Mouse (Mus musculus) limb, embryonic 13.5 days (tissue): ENCODE measurements at regions not wholly inside any gene's neighbourhood (a gene's known extent, or its start where the extent isn't known, plus 50 kb on each side); places are given as distances from the start of the nearest gene placed in this dataset.
"Not testable (repeated sequence)": the region's sequence is repeated elsewhere in the genome, so short reads cannot be mapped to it uniquely, and the experiment has no call there.

Experiments used
- ATAC-seq: fragments of 200-750 bp; cut with Nextera tagmentation; 2 replicates; pipeline ENCODE4 v1.8.0; 2017; ENCODE audit warnings: low read depth, moderate number of reproducible peaks, moderate TSS enrichment; ENCODE audit not compliant: low FRiP score
- H3K27ac ChIP-seq: fragments of 300-500 bp; sonication (generic); 2 replicates; pipeline ENCODE4 v1.5.1; 2015; ENCODE audit warnings: inconsistent platforms, mild to moderate bottlenecking, moderate library complexity
- H3K27me3 ChIP-seq: fragments of 300-500 bp; sonication (generic); 2 replicates; pipeline ENCODE4 v1.6.1; 2015; ENCODE audit warnings: mild to moderate bottlenecking, inconsistent platforms
- H3K36me3 ChIP-seq: fragments of 300-500 bp; sonication (generic); 2 replicates; pipeline ENCODE4 v1.6.1; 2015; ENCODE audit warnings: inconsistent platforms, mild to moderate bottlenecking, moderate library complexity
- H3K4me1 ChIP-seq: fragments of 300-500 bp; sonication (generic); 2 replicates; pipeline ENCODE4 v1.6.1; 2015; ENCODE audit warnings: inconsistent platforms
- H3K4me2 ChIP-seq: fragments of 300-500 bp; sonication (generic); replicated peaks from 2 replicates; pipeline ENCODE4 v1.6.1; 2015; ENCODE audit warnings: inconsistent platforms, mild to moderate bottlenecking, moderate library complexity
- H3K4me3 ChIP-seq: fragments of 300-500 bp; sonication (generic); 2 replicates; pipeline ENCODE4 v1.5.1; 2015; ENCODE audit warnings: moderate library complexity, mild to moderate bottlenecking, inconsistent platforms
- H3K9ac ChIP-seq: fragments of 300-500 bp; sonication (generic); 2 replicates; pipeline ENCODE4 v1.6.1; 2015; ENCODE audit warnings: mild to moderate bottlenecking, inconsistent platforms
- H3K9me3 ChIP-seq: fragments of 300-500 bp; sonication (generic); 2 replicates; pipeline ENCODE4 v1.6.1; 2016; ENCODE audit warnings: inconsistent platforms
- WGBS: fragments of 180-500 bp; shearing (Covaris S2); methylation state at CpG from one replicate; pipeline ENCODE4 v1.1.7; 2015; 5-methylcytosine and 5-hydroxymethylcytosine counted together

GRCm38 (mm10) chr2:44513080-44513724 is 414.3 kb downstream of the Gtdc1 start:
- Histone ChIP-seq H3K4me2 (peak overlapping the region; percentile 37; the same call in 1 of the 2 replicates), H3K9ac (no peak overlapping the region), H3K4me3 (no peak overlapping the region), H3K9me3 (no peaks in the 10 kb centered on the region), H3K27me3 (no peaks in the 10 kb centered on the region), H3K4me1 (peaks cover 15% of the 10 kb centered on the region), H3K36me3 (no peaks in the 10 kb centered on the region), H3K27ac (peak overlapping the region; percentile 33; the same call in 1 of the 2 replicates)
- WGBS = 50% methylated on average over 6 of the region's 6 CpGs
- no peak for ATAC-seq

GRCm38 (mm10) chr2:44512334-44512733 is 415.1 kb downstream of the Gtdc1 start:
- Histone ChIP-seq H3K4me1 (peaks cover 9% of the 10 kb centered on the region; the same call in 1 of the 2 replicates), H3K27ac (no peak overlapping the region), H3K4me3 (no peak overlapping the region), H3K9ac (no peak overlapping the region), H3K36me3 (no peaks in the 10 kb centered on the region), H3K9me3 (no peaks in the 10 kb centered on the region), H3K4me2 (peak overlapping the region; percentile 37; the same call in 1 of the 2 replicates), H3K27me3 (no peaks in the 10 kb centered on the region)
- no peak for ATAC-seq
- WGBS = 32% methylated on average over 8 of the region's 8 CpGs

- ATAC-seq = no peak
- Histone ChIP-seq H3K27me3 (no peaks in the 10 kb centered on the region), H3K36me3 (no peaks in the 10 kb centered on the region), H3K4me2 (no peak overlapping the region), H3K4me1 (peaks cover 9% of the 10 kb centered on the region; the same call in 1 of the 2 replicates), H3K4me3 (no peak overlapping the region), H3K9me3 (no peaks in the 10 kb centered on the region), H3K9ac (no peak overlapping the region), H3K27ac (no peak overlapping the region)
- WGBS = 84% methylated on average over 4 of the region's 4 CpGs
Measured at GRCm38 (mm10) chr2:44509101-44509500, 418.4 kb downstream of the Gtdc1 start.

GRCm38 (mm10) chr2:44504273-44504672 is 423.2 kb downstream of the Gtdc1 start:
- ATAC-seq = no peak

GRCm38 (mm10) chr2:44490806-44491205 is 436.7 kb downstream of the Gtdc1 start:
- not testable (repeated sequence) for H3K4me3 ChIP-seq, H3K9ac ChIP-seq, H3K27me3 ChIP-seq, H3K27ac ChIP-seq, H3K9me3 ChIP-seq, H3K36me3 ChIP-seq, ATAC-seq, H3K4me2 ChIP-seq, H3K4me1 ChIP-seq
- WGBS = 89% methylated on average over 1 of the region's 1 CpGs

More at GRCm38 (mm10) chr2:44504273-44504672, 423.2 kb downstream of the Gtdc1 start:
- Histone ChIP-seq H3K4me2 (no peak overlapping the region), H3K27ac (no peak overlapping the region), H3K9ac (no peak overlapping the region), H3K4me3 (no peak overlapping the region), H3K27me3 (no peaks in the 10 kb centered on the region), H3K4me1 (no peaks in the 10 kb centered on the region), H3K9me3 (no peaks in the 10 kb centered on the region), H3K36me3 (no peaks in the 10 kb centered on the region)
- WGBS = 59% methylated on average over 6 of the region's 6 CpGs

GRCm38 (mm10) chr2:44490230-44490629 is 437.2 kb downstream of the Gtdc1 start:
- 95% methylated on average over 4 of the region's 4 CpGs for WGBS

GRCm38 (mm10) chr2:44485880-44486279 is 441.6 kb downstream of the Gtdc1 start:
- no peaks in the 10 kb centered on the region for H3K36me3 ChIP-seq
- H3K4me2 ChIP-seq = no peak overlapping the region
- H3K4me1 ChIP-seq = no peaks in the 10 kb centered on the region
- 60% methylated on average over 14 of the region's 14 CpGs for WGBS
- no peak overlapping the region for H3K27ac ChIP-seq
- H3K27me3 ChIP-seq = no peaks in the 10 kb centered on the region
- no peak overlapping the region for H3K4me3 ChIP-seq
- no peak for ATAC-seq
- no peak overlapping the region for H3K9ac ChIP-seq
- no peaks in the 10 kb centered on the region for H3K9me3 ChIP-seq

More at GRCm38 (mm10) chr2:44490230-44490629, 437.2 kb downstream of the Gtdc1 start:
- no peaks in the 10 kb centered on the region for H3K36me3 ChIP-seq
- H3K4me1 ChIP-seq = no peaks in the 10 kb centered on the region
- H3K9ac ChIP-seq = no peak overlapping the region
- no peak overlapping the region for H3K4me3 ChIP-seq
- no peak overlapping the region for H3K4me2 ChIP-seq
- no peak for ATAC-seq
- H3K27ac ChIP-seq = no peak overlapping the region
- H3K9me3 ChIP-seq = no peaks in the 10 kb centered on the region
- H3K27me3 ChIP-seq = no peaks in the 10 kb centered on the region

- H3K4me2 ChIP-seq = no peak overlapping the region
- H3K27me3 ChIP-seq = no peaks in the 10 kb centered on the region
- no peak overlapping the region for H3K27ac ChIP-seq
- no peak for ATAC-seq
- no peaks in the 10 kb centered on the region for H3K36me3 ChIP-seq
- no peaks in the 10 kb centered on the region for H3K9me3 ChIP-seq
- H3K9ac ChIP-seq = no peak overlapping the region
- 92% methylated on average over 5 of the region's 5 CpGs for WGBS
- no peaks in the 10 kb centered on the region for H3K4me1 ChIP-seq
- H3K4me3 ChIP-seq = no peak overlapping the region
Measured at GRCm38 (mm10) chr2:44479746-44480145, 447.7 kb downstream of the Gtdc1 start.

- H3K4me3 ChIP-seq = no peak overlapping the region
- 64% methylated on average over 1 of the region's 1 CpGs for WGBS
- H3K4me1 ChIP-seq = no peaks in the 10 kb centered on the region
- H3K4me2 ChIP-seq = no peak overlapping the region
- H3K27ac ChIP-seq = no peak overlapping the region
- H3K9ac ChIP-seq = no peak overlapping the region
- H3K27me3 ChIP-seq = no peaks in the 10 kb centered on the region
- ATAC-seq = no peak
- H3K36me3 ChIP-seq = no peaks in the 10 kb centered on the region
- H3K9me3 ChIP-seq = no peaks in the 10 kb centered on the region
Measured at GRCm38 (mm10) chr2:44475456-44475855, 452.0 kb downstream of the Gtdc1 start.

GRCm38 (mm10) chr2:44474653-44475052 is 452.8 kb downstream of the Gtdc1 start:
- Histone ChIP-seq H3K36me3 (no peaks in the 10 kb centered on the region), H3K4me2 (no peak overlapping the region), H3K9ac (no peak overlapping the region), H3K27ac (no peak overlapping the region), H3K27me3 (no peaks in the 10 kb centered on the region), H3K9me3 (no peaks in the 10 kb centered on the region), H3K4me3 (no peak overlapping the region), H3K4me1 (no peaks in the 10 kb centered on the region)
- WGBS = 11% methylated on average over 3 of the region's 3 CpGs
- no peak for ATAC-seq

- no peak for ATAC-seq
- H3K27me3 ChIP-seq = no peaks in the 10 kb centered on the region
- no peak overlapping the region for H3K4me3 ChIP-seq
- H3K9ac ChIP-seq = no peak overlapping the region
- H3K27ac ChIP-seq = no peak overlapping the region
- H3K9me3 ChIP-seq = no peaks in the 10 kb centered on the region
- H3K4me1 ChIP-seq = no peaks in the 10 kb centered on the region
- H3K36me3 ChIP-seq = no peaks in the 10 kb centered on the region
- no peak overlapping the region for H3K4me2 ChIP-seq
Measured at GRCm38 (mm10) chr2:44471381-44471780, 456.1 kb downstream of the Gtdc1 start.

- H3K4me1 ChIP-seq = no peaks in the 10 kb centered on the region
- H3K4me2 ChIP-seq = no peak overlapping the region
- no peak overlapping the region for H3K27ac ChIP-seq
- H3K27me3 ChIP-seq = no peaks in the 10 kb centered on the region
- H3K4me3 ChIP-seq = no peak overlapping the region
- H3K36me3 ChIP-seq = no peaks in the 10 kb centered on the region
- H3K9ac ChIP-seq = no peak overlapping the region
- ATAC-seq = no peak
- no peaks in the 10 kb centered on the region for H3K9me3 ChIP-seq
- 96% methylated on average over 5 of the region's 5 CpGs for WGBS
Measured at GRCm38 (mm10) chr2:44470953-44471352, 456.5 kb downstream of the Gtdc1 start.

GRCm38 (mm10) chr2:44464631-44465030 is 462.8 kb downstream of the Gtdc1 start:
- no peak overlapping the region for H3K4me2 ChIP-seq
- no peak overlapping the region for H3K4me3 ChIP-seq
- no peaks in the 10 kb centered on the region for H3K9me3 ChIP-seq
- ATAC-seq = no peak
- H3K27ac ChIP-seq = no peak overlapping the region
- 0 out of 2 replicates have a peak, but pooled peaks cover 6% of the 10 kb centered on the region for H3K4me1 ChIP-seq
- no peak overlapping the region for H3K9ac ChIP-seq
- no peaks in the 10 kb centered on the region for H3K27me3 ChIP-seq
- no peaks in the 10 kb centered on the region for H3K36me3 ChIP-seq
- WGBS = 86% methylated on average over 7 of the region's 7 CpGs
